Mouse (Mus musculus) embryonic fibroblast, embryonic 13.5 days (primary cell): ENCODE data around the gene Rab5c.

Source experiments
- CTCF ChIP-seq: IDR thresholded peaks from 2 replicates; pipeline ENCODE4 v1.5.1; 2011; ENCODE audit warnings: mild to moderate bottlenecking, control low read depth, low read length, moderate library complexity, borderline replicate concordance; ENCODE audit not compliant: insufficient read depth
- POLR2A ChIP-seq: IDR thresholded peaks from 2 replicates; pipeline ENCODE4 v1.6.1; 2011; ENCODE audit warnings: low read depth, mild to moderate bottlenecking, control low read depth, low read length, moderate library complexity

GRCm38 (mm10) chr11:100721254-100721653, 16.8 kb downstream of the Rab5c start:
- TF ChIP-seq POLR2A (no peak), CTCF (no peak)
